Mouse (Mus musculus) ZHBTc4 (cell line): ENCODE measurements around the gene Vstm5.
"Not testable (repeated sequence)": the region's sequence is repeated elsewhere in the genome, so short reads cannot be mapped to it uniquely, and the experiment has no call there.

Experiments
- DNase-seq: peaks from one replicate; pipeline ENCODE4 v3.0.0-alpha.2; 2011; ENCODE audit warnings: low read depth, low spot score

Vstm5 gene

DNA sequence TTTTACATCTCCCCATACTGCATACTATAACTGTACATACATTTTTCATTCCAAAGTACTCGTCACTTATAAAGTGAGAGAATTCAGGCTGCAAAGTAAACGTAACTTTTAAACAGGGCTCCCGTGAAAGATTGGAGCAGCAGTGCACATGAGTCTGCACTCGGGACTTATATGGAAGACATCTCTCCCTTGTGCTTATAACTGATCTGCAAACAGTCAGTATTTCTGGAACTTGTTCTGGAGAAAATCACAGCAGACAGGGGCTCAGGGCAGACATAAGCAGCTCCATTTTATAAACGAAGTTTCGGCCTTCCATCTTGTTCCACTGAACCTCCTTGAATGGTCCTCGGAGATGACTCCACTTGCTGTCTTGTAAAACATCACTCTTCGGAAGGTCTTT, 23.1 kb downstream of the Vstm5 start:
- no peak for DNase-seq

DNA sequence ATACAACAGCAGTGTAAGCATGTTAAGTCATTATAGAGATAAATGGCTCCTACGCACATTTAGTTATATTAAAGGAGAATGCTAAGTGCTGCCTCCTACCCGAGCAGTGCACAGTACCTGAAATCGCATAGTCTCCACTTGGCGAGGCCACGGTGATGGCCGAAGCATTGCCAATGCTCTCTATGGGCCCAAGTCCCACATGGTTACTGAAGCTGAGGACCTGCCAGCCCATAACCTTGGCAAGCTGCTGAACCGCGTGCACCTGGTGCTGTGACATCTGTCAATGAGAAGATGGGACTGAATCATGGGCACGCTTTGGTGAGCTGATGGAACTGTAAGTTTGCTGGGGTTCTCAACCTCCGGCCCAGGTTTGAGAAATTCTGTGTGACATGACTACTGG, 24.6 kb downstream of the Vstm5 start:
- no peak for DNase-seq

DNA sequence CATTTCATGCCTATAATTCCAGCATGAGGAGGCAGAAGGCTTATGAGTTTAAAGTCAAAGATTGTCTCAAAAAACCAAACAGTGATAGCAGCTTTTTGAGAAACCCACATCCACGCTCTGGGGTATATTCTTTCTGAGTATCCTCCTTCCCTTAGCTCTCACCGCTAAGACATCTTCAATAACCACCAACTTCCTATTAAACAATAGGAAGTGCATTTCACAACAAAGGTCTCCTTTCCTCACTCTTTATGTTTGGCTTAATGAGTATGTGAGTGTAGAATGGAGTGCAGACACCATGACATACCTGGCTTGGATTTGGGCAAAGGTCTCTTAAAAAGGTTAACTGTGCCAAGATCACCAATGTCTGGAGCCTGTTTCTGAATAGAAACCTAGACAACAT, 35.1 kb downstream of the Vstm5 start:
- no peak for DNase-seq

DNA sequence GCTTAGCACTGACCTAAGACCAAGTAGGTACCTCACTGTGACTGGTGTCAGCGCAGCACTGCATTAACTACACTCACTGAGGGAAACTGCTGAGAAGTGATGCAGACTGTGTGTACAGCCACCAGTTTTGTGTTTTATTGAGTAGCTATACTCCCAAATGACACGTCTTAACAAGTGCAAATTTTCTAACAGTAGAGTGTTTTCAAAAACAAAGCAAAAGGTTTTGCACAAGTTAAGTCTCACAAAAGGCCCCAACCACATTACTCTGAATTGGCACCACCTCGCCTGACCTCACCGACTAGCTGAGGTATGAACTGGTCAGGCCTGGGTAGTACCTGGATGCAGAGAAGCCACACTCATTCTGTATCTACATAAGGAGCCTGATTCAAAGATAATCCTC, 38.0 kb downstream of the Vstm5 start:
- DNase-seq: peak; percentile 58

DNA sequence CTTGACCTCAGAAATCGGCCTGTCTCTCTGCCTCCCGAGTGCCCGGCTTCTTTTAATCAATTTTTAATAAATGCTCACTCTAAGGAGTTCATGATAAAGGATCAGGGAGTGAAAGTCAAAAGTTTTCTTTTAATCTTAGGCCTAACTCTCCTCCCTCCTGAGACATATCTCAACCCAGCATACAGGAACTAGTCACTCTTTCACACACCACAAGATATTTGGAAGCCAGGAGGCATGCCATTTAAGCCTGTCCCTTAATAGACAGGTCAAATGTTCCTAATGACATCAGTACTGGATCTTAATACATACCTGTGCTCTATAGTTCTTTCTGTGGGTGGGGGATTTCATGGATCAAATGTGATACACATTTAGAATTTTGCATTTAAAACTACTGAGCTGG, 39.5 kb downstream of the Vstm5 start:
- no peak for DNase-seq

DNA sequence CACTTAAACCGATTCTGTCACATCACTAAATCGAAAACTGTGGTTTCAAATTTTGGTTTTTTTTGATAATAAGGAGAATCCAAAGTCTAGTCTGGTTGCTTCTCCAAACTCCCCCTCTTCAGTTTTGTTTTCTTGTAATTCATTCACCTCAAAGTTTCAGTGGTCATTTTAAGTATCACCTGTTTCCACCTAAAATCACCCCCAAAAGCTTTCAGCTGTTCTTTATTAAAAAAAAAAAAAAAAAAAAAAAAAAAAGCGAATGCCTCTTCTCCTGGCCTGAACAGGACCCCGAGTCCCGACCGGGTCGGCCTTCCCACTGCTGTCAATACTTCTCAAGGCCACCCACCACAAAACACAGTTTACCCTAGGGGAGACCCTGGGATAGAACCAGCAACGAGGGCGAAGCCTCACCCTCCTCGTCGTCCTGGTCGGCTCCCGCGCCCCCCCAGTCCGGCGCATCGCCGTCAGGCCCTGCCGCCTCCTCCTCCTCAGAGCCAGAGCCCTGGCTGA, 40.3 kb downstream of the Vstm5 start:
- DNase-seq: no peak

DNA sequence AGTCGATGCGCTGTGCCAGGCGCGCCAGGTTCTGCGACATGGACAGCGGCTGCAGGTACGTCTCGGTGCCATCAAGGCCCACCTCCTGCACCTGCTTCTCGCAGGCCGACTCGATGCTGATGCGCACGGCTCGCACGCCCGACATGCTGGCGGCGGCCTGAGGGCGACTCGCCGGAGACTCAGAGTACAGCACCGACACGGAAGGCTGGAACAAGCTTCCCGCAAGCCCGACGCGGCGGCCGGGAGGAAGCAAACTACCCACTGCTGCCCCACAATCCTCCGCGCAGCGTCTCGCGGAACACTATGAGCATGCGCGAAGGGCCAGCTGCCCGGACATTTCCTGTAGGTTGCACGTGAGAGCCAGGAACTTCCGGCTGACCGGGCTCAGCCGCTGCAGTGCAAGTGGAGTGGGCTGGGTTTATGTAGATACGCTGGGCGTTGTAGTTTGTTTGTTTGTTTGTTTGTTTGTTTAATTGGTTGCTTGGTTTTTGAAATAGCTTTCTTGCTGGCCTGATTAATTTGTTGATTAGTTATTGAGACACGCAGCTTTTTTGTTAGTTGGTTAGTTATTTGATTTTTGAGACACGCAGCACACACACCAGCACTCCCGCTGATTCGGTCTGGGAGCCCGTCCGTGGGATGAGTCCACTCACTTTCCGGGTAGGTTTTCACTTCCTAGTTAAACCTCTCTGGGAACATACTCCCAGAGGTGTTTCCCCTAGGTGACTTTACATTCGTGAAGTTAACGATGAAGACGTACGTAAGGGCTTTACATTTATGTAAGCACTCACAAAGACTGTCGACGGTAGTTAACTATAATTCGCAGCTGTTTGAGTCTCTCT, 41.0 kb downstream of the Vstm5 start, which contains the start of gene Med17:
Gene Med17 (minus strand): TSS at position 283 of the 842 bp plus-strand sequence.
- peak; percentile 98 for DNase-seq

DNA sequence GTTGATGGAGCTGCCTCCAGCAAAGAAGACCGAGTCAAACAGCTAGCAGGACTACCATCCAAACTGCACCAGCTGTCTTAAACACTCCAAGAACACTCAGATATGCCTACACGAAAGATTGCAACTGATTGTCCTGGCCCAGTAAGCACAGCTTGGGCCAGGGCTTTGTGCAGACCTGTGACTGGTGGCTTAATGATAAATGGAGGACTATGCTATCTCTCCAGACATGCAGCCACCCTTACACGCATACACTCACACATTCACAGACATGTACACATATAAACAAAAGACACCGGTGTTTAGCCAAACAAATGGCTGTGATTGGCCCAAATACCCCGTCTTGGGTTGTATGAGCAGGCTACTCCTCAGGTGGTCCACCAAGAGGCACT, 41.6 kb downstream of the Vstm5 start:
- DNase-seq: no peak

DNA sequence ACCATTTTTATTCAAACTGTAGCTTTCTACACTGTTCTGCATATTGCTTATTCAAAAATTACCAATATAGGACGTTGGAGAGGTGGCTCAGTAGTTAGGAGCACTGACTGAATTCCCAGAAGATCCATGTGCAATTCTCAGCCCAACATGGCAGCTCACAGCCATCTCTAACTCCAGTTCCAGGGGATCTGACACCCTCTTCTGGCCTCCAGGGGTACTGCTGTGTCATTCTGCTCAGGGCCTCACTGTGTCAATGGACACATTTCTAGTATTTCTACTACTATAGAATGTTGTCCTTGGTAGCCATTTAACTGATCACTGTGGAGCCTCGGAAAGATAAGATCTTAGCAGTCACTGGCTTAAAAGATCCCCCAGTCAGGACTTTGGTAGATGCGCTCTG, 46.6 kb downstream of the Vstm5 start:
- DNase-seq: peak; percentile 81

DNA sequence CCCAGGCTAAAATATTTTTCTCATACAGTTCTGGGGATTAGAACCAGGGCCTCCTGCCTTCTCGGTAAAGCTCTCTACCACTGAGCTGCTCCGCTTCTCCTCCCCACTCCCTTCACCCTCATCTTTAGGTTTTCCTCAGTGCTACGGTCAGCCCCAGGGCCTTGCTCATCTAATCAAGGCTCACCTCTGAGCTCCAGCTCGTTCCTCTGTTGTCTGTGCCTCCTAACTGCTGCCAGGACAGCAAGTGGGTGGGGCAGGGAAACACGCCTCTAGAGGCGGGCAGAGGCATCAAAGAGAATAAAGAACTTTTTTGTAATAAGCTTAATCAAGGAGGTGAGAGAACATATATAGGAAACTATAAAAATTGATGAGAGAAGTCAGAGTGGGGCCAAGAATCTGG, 49.0 kb downstream of the Vstm5 start:
- no peak for DNase-seq

DNA sequence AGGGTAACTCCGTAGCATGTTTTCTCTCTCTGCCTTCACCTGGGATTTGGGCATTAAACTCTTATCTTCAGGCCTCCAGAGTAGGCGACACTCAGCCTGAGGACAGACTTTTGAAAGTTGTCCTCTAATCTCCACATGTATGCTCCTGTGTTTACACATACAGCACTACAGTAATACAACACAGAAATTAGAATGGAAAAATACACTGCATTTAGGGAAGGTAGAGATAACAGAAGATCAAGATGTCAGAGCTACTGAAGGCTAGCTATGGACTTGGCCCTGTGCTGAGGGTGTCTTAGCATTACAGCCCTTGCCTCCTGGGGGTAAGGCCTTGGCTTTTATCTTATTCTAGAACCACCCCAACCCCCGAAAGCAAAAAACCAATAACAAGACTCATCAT, 49.6 kb downstream of the Vstm5 start:
- DNase-seq: no peak

DNA sequence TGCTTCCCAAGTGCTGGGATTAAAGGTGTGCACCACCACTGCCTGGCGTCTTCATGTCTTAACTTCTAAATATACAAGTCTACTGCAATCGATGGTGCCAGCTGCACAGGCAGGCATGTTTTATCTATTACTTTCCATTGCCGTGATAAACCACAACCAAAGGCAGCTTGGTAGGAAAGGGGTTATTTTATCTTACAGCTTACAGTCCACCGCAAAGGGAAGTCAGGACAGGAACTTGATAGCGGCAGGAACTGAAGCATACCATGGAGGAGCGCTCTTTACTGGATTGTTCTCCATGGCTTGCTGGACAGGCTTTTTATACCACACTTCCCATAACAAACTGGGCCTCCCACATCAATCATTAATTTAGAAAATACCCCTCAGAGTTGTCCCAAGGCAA, 50.4 kb downstream of the Vstm5 start:
- no peak for DNase-seq

DNA sequence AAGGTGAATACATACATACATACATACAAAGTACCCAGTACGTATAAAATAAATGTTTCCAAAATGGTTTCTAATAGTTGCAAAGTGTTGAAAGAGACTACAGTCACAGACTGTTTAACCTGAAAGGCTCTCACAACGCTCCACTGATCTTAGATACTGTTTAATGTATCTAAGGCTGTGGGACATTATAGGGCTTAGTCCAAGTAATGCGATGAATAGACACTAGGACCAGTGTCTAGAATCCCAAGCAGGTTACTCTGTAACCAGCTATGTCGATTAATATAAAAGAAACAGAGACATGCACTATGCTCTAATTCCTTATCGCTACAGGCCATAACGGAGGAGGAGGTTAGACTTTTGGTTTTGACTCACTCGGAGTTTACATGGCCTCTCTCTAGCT, 58.3 kb downstream of the Vstm5 start:
- no peak for DNase-seq

DNA sequence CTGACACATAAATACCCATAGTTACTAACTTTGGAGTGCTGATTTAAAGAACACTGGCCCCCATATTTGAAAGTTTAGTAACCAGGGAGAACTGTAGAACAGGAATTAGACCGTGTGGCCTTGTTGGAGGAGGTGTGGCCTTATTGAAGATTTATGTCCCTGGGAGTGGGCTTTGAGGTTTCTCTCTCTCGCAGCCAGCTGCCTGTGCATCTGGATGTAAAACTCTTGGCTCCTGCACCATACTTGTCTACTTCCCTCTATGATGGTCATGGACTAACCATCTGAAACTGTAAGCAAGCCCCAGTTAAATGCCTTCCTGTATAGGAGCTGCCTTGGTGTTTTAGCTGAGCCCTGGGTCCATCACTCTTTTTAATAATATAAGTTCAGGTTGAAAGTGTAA, 59.6 kb downstream of the Vstm5 start:
- DNase-seq: no peak

DNA sequence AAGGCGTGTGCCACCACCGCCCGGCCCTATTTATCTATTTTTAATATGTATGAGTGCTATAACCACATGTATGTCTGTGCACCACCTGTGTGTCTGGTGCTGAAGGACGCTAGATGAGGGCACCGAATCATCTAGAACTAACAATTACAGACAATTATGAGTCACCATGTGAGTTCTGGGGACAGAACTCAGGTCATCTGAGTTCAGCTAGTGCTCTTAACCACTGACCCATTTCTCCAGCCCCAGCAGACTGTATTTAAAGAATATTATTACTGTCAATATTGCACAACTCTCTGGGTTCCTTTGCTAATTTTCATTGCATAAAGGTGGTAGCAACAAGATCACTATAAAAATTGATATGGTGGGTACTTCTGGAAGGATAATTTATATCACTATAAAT, 61.2 kb downstream of the Vstm5 start:
- DNase-seq: no peak

DNA sequence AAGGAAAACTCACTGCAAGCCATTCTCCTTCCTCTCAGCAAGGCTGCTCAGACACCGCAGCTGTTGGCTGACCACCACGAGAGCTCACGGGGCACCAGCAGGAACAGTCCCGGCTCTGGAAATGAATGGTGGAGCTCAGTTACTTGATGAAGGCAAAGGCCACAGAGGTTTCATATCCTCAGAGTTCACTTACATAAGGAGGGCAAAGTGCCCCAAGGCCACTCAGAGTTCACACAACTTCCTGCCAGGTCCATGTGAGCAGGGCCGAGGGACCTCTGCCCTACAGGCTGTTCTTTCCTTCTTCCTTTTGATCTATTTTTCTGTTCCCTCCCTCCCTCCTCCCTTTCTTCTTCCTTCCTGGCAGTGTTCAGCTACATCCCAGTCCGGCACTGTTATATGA, 62.6 kb downstream of the Vstm5 start:
- DNase-seq: no peak

DNA sequence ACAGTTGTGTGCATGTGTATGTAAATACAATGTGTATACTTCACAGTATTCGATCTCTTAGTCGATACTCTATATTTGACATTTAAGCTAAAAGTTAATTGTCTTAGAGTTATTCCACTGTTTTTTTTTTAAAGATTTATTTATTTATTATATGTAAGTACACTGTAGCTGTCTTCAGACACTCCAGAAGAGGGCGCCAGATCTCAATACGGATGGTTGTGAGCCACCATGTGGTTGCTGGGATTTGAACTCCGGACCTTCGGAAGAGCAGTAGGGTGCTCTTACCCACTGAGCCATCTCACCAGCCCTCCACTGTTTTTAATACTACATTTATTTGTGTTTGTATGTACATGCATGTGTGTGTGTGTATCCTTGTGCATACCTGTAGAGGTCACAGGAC, 63.2 kb downstream of the Vstm5 start:
- DNase-seq: not testable (repeated sequence)

DNA sequence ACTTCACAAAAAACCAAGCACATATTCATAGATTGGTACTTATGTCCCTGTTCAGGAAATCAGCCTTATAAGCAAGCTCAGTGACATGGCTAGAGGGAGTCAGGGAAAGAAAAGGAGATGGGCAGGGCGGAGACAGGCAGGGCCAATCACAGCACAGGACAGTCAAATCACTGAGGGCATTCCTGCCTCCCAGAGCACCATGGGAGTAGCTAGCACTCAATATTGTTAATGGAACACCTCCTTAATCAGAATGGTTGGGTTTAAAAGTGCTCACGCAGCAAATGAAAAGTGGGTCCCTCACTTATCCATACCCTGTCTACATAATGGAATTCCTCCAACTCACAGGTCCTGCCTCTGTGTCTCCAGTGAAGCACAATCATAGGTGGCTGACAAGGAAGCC, 64.0 kb downstream of the Vstm5 start:
- peak; percentile 70 for DNase-seq

DNA sequence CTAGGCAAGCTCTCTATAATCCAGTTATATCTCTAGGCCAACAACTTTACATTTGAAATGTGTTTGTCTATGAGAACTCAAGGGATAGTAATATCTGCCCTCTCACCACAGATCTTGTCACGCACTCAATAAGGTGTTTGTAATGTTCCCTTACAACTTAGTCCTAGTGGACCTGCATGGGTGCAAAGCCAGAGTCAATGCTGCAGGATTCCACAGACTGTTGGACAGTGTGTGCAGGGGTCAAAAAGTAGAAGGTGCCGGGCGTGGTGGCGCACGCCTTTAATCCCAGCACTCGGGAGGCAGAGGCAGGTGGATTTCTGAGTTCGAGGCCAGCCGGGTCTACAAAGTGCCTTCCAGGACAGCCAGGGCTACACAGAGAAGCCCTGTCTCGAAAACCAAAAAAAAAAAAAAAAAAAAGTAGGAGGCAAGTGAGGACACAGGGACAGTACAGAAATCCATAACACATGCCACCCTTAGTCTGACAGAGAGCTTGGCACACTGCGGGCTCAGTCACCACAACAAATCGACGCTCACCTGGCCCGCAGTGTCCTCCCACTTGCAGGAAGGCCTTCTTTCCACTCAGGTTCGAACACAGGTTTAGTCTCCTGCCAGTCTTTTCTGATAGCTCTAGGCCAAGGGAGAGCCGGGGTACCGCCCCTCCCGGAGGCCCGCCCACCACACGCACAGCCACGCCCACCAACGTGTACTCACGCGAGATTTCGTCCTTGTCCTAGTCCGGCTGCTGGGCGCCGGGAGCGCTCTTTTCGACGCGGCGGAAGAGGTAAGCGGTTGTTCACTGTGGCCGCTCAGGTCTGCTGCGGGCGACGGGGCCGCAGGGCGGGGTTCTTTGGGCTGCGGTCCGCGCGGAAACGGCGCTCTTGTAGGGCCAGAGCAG, 66.9 kb downstream of the Vstm5 start, which contains the start of gene Taf1d:
Gene Taf1d (plus strand): TSS at position 712 of the 895 bp plus-strand sequence.
- peak; percentile 96 for DNase-seq

DNA sequence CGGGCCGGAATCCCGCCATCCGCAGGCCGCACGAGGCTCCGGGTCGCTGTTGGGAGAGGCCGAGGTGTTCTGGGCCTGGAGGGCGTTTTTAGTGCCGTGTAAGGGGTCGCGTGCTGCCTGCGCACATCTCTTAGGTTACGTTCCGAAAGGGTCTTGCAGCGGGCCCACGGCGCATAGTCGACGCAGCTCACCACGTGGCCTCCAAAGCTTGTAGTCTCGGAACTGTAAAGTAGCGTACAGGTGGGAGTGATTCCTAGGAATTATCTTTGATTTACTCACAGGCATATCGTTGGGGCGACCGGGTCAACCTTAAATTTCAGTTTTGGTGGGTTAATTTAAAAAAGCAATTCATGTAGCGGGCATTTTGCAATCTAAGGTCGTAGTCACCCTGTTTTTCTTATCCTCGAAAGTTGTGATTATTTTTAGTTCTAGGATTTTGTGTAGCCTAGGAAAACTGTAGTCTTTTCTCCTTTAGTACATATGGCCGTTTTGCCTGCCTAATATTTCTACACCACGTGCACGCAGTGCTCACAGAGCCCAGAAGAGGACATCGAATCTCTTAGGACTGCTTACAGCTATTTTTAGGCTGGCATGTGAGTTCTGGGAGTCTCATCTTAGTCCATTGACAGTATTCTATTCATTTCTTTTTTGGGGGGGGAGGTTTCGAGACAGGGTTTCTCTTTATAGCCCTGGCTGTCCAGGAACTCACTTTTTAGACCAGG, 67.7 kb downstream of the Vstm5 start, which contains the start of gene 4931406C07Rik:
Gene 4931406C07Rik (minus strand): TSS at position 51 of the 722 bp plus-strand sequence.
- peak; percentile 34 for DNase-seq

DNA sequence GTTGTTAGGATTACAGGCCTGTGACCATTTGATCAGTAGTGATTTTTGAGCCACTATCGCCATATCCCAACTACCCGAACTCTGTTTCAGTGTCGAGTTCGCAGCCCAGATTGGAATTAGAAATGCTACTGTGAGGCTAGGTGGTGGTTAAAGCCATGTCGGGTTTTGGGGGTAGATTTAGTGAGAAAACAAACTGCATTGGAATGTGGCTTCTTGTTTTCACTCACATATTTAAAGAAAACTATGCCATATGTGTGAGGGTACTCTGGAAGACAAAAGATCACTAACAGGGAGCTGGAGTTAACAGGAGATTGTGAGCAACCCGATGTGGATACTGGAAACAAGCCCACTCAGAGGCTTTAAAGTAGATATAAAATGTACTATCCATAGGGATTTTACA, 68.4 kb downstream of the Vstm5 start:
- peak; percentile 38 for DNase-seq

DNA sequence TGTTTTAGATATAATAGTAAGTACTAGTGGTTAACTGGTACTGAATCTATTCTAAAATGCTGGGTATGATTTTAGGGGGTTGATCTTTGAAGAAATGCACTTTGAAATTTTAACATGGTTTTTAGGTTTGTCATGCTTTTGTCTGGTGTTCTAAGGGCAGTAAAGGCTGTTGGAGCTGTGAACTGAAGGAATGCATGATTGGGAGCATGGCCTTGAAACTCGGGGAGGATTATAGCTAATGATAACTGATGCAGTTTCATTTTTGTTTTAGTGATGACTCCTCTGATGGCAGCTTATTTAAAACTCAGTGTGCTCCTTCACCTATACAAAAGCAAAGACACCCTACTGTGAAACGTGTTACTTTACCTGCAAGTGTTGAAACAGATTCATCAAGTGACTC, 69.4 kb downstream of the Vstm5 start:
- peak; percentile 19 for DNase-seq
